Mouse (Mus musculus) midbrain, embryonic 10.5 days (tissue): ENCODE data around the gene Inava. TPM values are rescaled to one million over a fixed set of nuclear protein-coding genes. Genes with fewer than 3 reads are reported as not detected.
A peak's percentile ranks its signal among the peaks of the same experiment; 100 is the strongest.

Experiments used
- DNase-seq: peaks from one replicate; pipeline ENCODE4 v3.0.0-alpha.2; 2017; ENCODE audit warnings: low spot score
- H3K27ac ChIP-seq: fragments of 300-500 bp; sonication (generic); replicated peaks from 2 replicates; pipeline ENCODE4 v1.5.1; 2016; ENCODE audit warnings: mild to moderate bottlenecking
- H3K27me3 ChIP-seq: fragments of 300-500 bp; sonication (generic); 2 replicates; pipeline ENCODE4 v1.6.1; 2016; ENCODE audit warnings: low read depth, mild to moderate bottlenecking; ENCODE audit not compliant: poor library complexity, severe bottlenecking
- H3K36me3 ChIP-seq: fragments of 300-500 bp; sonication (generic); 2 replicates; pipeline ENCODE4 v1.6.1; 2016; ENCODE audit warnings: mild to moderate bottlenecking, moderate library complexity
- H3K4me1 ChIP-seq: fragments of 300-500 bp; sonication (generic); 2 replicates; pipeline ENCODE4 v1.6.1; 2016
- H3K4me3 ChIP-seq: fragments of 300-500 bp; sonication (generic); 2 replicates; pipeline ENCODE4 v1.5.1; 2016; ENCODE audit warnings: mild to moderate bottlenecking, moderate library complexity
- H3K9me3 ChIP-seq: fragments of 300-500 bp; sonication (generic); replicated peaks from 2 replicates; pipeline ENCODE4 v1.6.1; 2016; ENCODE audit warnings: mild to moderate bottlenecking
- WGBS: fragments of 180-500 bp; shearing (Covaris S2); methylation state at CpG from one replicate; pipeline ENCODE4 v1.1.7; 2016; 5-methylcytosine and 5-hydroxymethylcytosine counted together
- polyA plus RNA-seq: library from polyadenylated mRNA; unstranded; fragments of >200 nt; fragmentation: Nextera tagmentation; extraction: Ambion mirVana; gene quantifications from 2 replicates; pipeline ENCODE4 v1.2.1, GENCODE M21; 2016

The Inava gene
- polyA plus RNA-seq, 1 experiment from 2014 or later: 18.8 TPM

GRCm38 (mm10) chr1:136177085-136177484, 57.0 kb downstream of the Inava start:
- WGBS: 88% methylated on average over 2 of the region's 2 CpGs
- Histone ChIP-seq H3K9me3 (no peaks in the 10 kb centered on the region), H3K4me3 (no peak overlapping the region), H3K27me3 (peaks cover 19% of the 10 kb centered on the region; the same call in 1 of the 2 replicates), H3K4me1 (peaks cover 41% of the 10 kb centered on the region), H3K36me3 (peaks cover 42% of the 10 kb centered on the region), H3K27ac (no peak overlapping the region)
- no peak for DNase-seq

GRCm38 (mm10) chr1:136175183-136175582, 58.9 kb downstream of the Inava start:
- no peak overlapping the region for H3K27ac ChIP-seq
- 33% methylated on average over 6 of the region's 6 CpGs for WGBS
- no peaks in the 10 kb centered on the region for H3K9me3 ChIP-seq
- H3K27me3 ChIP-seq: peaks cover 25% of the 10 kb centered on the region; the same call in 1 of the 2 replicates
- H3K4me3 ChIP-seq: no peak overlapping the region
- peak; percentile 64 for DNase-seq
- H3K36me3 ChIP-seq: peaks cover 55% of the 10 kb centered on the region
- H3K4me1 ChIP-seq: peaks cover 39% of the 10 kb centered on the region

GRCm38 (mm10) chr1:136174101-136174606, 59.9 kb downstream of the Inava start:
- Histone ChIP-seq H3K27ac (peak overlapping the region; percentile 58), H3K9me3 (no peaks in the 10 kb centered on the region), H3K4me3 (no peak overlapping the region), H3K36me3 (peaks cover 58% of the 10 kb centered on the region), H3K27me3 (peaks cover 25% of the 10 kb centered on the region; the same call in 1 of the 2 replicates), H3K4me1 (peaks cover 42% of the 10 kb centered on the region)
- DNase-seq: peak; percentile 34
- WGBS: 11% methylated on average over 13 of the region's 13 CpGs

DNA sequence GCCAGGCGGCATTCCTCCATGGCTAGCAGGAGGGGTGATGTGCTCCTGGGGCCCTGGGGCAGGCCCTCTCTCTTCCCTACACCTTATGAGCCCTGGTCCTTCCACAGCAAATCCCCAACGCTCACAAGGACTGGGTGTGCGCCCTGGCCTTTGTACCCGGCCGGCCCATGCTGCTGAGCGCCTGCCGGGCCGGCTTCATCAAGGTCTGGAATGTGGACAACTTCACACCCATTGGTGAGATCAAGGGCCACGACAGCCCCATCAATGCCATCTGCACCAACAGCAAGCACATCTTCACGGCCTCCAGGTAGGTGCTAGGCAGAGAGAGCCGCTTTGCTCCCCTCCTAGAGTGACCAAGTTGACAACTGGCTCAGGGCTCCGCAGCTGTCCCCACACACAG, 61.4 kb downstream of the Inava start:
- WGBS: 72% methylated on average over 12 of the region's 12 CpGs

DNA sequence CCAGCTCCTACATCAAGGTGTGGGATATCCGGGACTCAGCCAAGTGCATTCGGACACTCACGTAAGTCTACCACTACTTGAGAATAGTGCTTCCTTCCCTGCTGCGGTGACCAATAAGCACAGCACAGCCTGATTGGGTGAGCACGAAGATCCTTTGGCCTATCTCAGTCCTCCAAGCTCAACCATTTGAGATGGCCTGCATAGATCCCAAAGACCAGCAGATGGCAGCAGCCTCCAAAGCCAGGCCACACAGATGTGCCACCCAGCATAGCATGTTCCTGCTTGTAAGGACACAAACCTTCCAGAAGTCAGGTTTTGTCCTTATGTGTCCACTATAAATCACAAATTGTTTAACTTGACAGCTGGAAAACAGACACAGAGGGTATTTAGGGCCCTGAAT, 64.0 kb downstream of the Inava start:
- Histone ChIP-seq H3K4me3 (no peak overlapping the region), H3K27ac (no peak overlapping the region), H3K27me3 (peaks cover 22% of the 10 kb centered on the region; the same call in 1 of the 2 replicates), H3K4me1 (peaks cover 52% of the 10 kb centered on the region), H3K9me3 (no peaks in the 10 kb centered on the region), H3K36me3 (peaks cover 63% of the 10 kb centered on the region)
- DNase-seq: peak; percentile 81
- 10% methylated on average over 5 of the region's 5 CpGs for WGBS

More for the DNA sequence above, 61.4 kb downstream of the Inava start:
- Histone ChIP-seq H3K27me3 (peaks cover 25% of the 10 kb centered on the region; the same call in 1 of the 2 replicates), H3K9me3 (no peaks in the 10 kb centered on the region), H3K27ac (0 out of 2 replicates have a peak overlapping the region, but pooled peaks have one; percentile 58), H3K36me3 (peaks cover 65% of the 10 kb centered on the region), H3K4me3 (no peak overlapping the region), H3K4me1 (peaks cover 38% of the 10 kb centered on the region)
- DNase-seq: no peak

DNA sequence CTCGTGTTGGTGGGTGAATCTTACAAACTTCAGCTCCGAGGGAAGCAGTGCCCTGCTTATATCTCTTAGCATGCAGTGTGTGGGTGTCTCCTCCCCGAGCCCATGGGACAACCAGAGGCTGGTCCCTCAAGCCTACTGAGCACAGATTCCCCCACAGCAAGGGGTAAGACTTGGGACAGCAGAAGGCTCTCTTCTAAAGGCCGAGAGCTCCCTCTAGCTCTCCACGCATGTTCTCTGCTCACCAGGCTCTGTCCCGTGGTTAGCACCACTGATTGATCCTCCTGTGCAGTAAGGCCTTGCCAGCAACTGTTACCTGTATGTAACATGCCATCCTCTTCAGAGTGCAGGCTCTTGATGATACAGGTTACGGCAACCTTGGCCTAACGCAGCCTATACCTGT, 66.4 kb downstream of the Inava start:
- 78% methylated on average over 8 of the region's 8 CpGs for WGBS

DNA sequence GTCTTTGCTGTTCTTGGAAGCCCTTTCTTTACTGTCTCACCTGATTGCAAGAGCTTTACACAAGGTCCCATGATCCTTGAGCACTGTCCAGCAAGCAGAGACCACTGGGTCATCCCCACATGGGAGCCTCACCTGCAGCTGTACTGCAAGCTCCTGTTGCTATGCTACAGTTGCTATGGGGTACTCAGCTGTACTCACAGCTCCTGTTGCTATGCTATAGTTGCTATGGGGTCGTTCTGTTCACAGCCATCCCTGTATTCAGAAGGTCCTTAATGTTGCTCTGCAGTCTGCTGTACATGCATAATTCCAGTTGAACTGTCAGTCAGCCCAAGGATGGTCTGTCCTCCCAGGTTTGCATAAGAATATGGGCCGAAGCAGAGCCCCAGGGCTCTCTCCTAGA, 68.6 kb downstream of the Inava start:
- H3K4me3 ChIP-seq: no peak overlapping the region
- no peaks in the 10 kb centered on the region for H3K9me3 ChIP-seq
- H3K4me1 ChIP-seq: peaks cover 21% of the 10 kb centered on the region
- DNase-seq: no peak
- H3K27ac ChIP-seq: no peak overlapping the region
- peaks cover 77% of the 10 kb centered on the region for H3K36me3 ChIP-seq
- whole genome bisulfite sequencing: 66% methylated on average over 2 of the region's 2 CpGs
- H3K27me3 ChIP-seq: no peaks in the 10 kb centered on the region

More for the DNA sequence above, 66.4 kb downstream of the Inava start:
- H3K36me3 ChIP-seq: peaks cover 73% of the 10 kb centered on the region
- H3K4me3 ChIP-seq: no peak overlapping the region
- no peaks in the 10 kb centered on the region for H3K9me3 ChIP-seq
- peaks cover 30% of the 10 kb centered on the region for H3K4me1 ChIP-seq
- H3K27me3 ChIP-seq: peaks cover 12% of the 10 kb centered on the region; the same call in 1 of the 2 replicates
- DNase-seq: no peak
- no peak overlapping the region for H3K27ac ChIP-seq

Other genes with a start within 250 kb of the Inava start
- not detected in 2 replicates for gene Igfn1, start 227.9 kb downstream of the Inava start, polyA plus RNA-seq
- gene Tmem9, start 226.1 kb downstream of the Inava start, polyA plus RNA-seq: 149 and 156 TPM in 2 replicates
- gene Ascl5, start 183.5 kb downstream of the Inava start, polyA plus RNA-seq: not detected in 2 replicates
- 0.14 TPM in 1 of 2 replicates, not detected in the other for gene Cacna1s, start 181.5 kb downstream of the Inava start, polyA plus RNA-seq
- gene Kif21b, start 102.9 kb downstream of the Inava start, polyA plus RNA-seq: 4.9 and 9.5 TPM in 2 replicates
- gene Mroh3, start 21.4 kb downstream of the Inava start, polyA plus RNA-seq: 0.22 TPM in 1 of 2 replicates, not detected in the other
- not detected in 2 replicates for gene Gpr25, start 26.6 kb upstream of the Inava start, polyA plus RNA-seq
- 11.1 and 14.4 TPM in 2 replicates for gene Camsap2, start 111.8 kb upstream of the Inava start, polyA plus RNA-seq
- gene Ddx59, start 181.0 kb upstream of the Inava start, polyA plus RNA-seq: 19.6 and 20.7 TPM in 2 replicates
- gene Kif14, start 232.1 kb upstream of the Inava start, polyA plus RNA-seq: 7.1 and 8.3 TPM in 2 replicates